Mouse (Mus musculus): Measurements from ENCODE around the gene Ptbp1.

DNA sequence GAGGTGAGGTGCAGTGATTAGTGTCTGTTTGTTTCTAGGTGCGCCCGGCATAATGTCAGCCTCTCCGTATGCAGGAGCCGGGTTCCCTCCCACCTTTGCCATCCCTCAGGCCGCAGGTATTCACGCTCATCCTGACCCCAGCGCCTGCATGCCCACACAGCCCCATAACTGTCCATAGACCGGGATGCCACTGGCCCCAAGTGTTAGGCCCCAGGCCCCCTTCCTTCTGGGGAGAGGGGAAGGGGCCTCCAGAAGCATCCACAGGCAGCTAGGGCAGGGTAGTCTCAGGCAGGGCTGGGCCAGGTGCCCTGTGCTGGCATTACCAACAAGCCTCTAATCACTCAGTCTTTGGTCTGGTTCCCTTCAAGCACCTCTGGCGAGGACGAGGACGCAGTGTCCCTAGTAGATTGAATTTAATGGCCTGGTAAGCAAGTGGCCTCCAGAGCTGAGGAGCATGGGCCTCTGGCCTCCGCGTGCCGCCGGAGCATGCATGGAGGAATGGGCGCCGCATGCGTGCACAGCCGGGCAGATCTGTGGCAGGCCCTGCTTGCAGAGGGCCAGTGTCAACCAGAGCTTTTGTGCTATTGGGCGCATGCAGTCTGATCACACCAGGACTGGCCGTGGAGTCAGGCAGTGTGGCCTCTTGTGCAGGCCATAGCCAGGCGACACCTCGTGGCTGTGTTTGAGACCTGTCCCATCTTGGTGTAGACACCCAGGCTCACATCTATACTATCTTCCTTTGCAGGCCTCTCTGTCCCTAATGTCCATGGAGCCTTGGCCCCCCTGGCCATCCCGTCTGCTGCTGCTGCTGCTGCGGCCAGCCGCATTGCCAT lies 6.1 kb downstream of the Ptbp1 start:
- TF ChIP-seq CTCF (IDR thresholded peaks at IDR 0.05; ENCODE audit: insufficient read depth, low read depth, low read length) (no peak), POLR2A (IDR thresholded peaks at IDR 0.05; ENCODE audit: insufficient read depth, low read depth, low read length) (no peak)
